Mouse (Mus musculus) forebrain, postnatal 0 days (tissue): ENCODE measurements around the gene Spag6. TPM values are rescaled to one million over a fixed set of nuclear protein-coding genes. Genes with fewer than 3 reads are reported as not detected.

Experiments used
- ATAC-seq: fragments of 200-750 bp; cut with Nextera tagmentation; 2 replicates; pipeline ENCODE4 v1.8.0; 2017; ENCODE audit warnings: mild to moderate bottlenecking, moderate library complexity
- DNase-seq: peaks from one replicate; pipeline ENCODE4 v3.0.0-alpha.2; 2015
- H3K27ac ChIP-seq: fragments of 300-500 bp; sonication (generic); 2 replicates; pipeline ENCODE4 v1.5.1; 2014; ENCODE audit warnings: low read depth, mild to moderate bottlenecking, antibody characterized with exemption, low read length, moderate library complexity, mixed read lengths
- H3K27me3 ChIP-seq: fragments of 300-500 bp; sonication (generic); 2 replicates; pipeline ENCODE4 v1.6.1; 2014; ENCODE audit warnings: mild to moderate bottlenecking, low read length, mixed read lengths; ENCODE audit not compliant: insufficient read depth
- H3K36me3 ChIP-seq: fragments of 300-500 bp; sonication (generic); 2 replicates; pipeline ENCODE4 v1.6.1; 2014; ENCODE audit warnings: mild to moderate bottlenecking, moderate library complexity; ENCODE audit not compliant: insufficient read depth
- H3K4me1 ChIP-seq: fragments of 300-500 bp; sonication (generic); 2 replicates; pipeline ENCODE4 v1.6.1; 2014; ENCODE audit warnings: antibody characterized with exemption; ENCODE audit not compliant: insufficient read depth
- H3K4me2 ChIP-seq: fragments of 300-500 bp; sonication (generic); 2 replicates; pipeline ENCODE4 v1.6.1; 2014; ENCODE audit warnings: low read depth, mild to moderate bottlenecking, moderate library complexity
- H3K4me3 ChIP-seq: fragments of 300-500 bp; sonication (generic); 2 replicates; pipeline ENCODE4 v1.5.1; 2014; ENCODE audit warnings: low read depth, low read length, mixed read lengths
- H3K9ac ChIP-seq: fragments of 300-500 bp; sonication (generic); 2 replicates; pipeline ENCODE4 v1.6.1; 2014; ENCODE audit warnings: mild to moderate bottlenecking
- H3K9me3 ChIP-seq: fragments of 300-500 bp; sonication (generic); 2 replicates; pipeline ENCODE4 v1.6.1; 2016; ENCODE audit warnings: low read length
- CTCF ChIP-seq: sonication (generic); IDR thresholded peaks from 2 replicates; pipeline ENCODE4 v1.5.1; 2016; ENCODE audit warnings: antibody characterized with exemption, control low read depth, low read depth
- WGBS: fragments of 180-500 bp; shearing (Covaris S2); extraction: QIAGEN DNeasy Blood & Tissue Kit; methylation state at CpG from one replicate; pipeline ENCODE4 v1.1.7; 2014; 5-methylcytosine and 5-hydroxymethylcytosine counted together
- polyA plus RNA-seq: library from polyadenylated mRNA; unstranded; fragments of >200 nt; fragmentation: Nextera tagmentation; extraction: Ambion mirVana; gene quantifications from 2 replicates; pipeline ENCODE4 v1.2.1, GENCODE M21; 2015
- total RNA-seq: library from RNA; depleted of rRNA; stranded (reverse); fragments of >200 nt; gene quantifications from 2 replicates; pipeline ENCODE4 v1.2.3, GENCODE M21; 2014

Spag6 gene
- total and polyA plus RNA-seq, 2 experiments from 2014 or later, result 0.06 TPM; not detected in 1

DNA sequence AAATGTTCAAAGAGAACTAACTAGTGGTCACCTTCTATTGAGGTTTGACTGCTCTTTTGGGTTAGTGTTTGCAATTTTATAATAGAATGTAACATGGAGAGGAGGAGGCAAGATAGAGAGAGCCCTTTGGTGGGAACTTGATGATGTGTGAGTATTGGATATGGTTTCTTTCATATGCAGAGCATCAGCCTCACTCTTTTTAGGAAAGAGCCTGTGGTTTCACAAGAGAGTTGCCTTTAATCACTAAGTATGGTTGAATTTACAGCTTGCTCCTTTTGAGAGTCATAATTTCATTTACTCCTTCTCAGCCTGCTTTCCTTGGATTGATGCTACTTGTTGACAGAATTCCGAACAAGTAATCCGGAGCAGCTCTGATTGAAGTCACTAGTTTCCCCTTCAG is 14.1 kb upstream of the Spag6 start:
- Histone ChIP-seq H3K4me2 (no peak overlapping the region), H3K4me1 (peaks cover 18% of the 10 kb centered on the region), H3K27me3 (peaks cover 11% of the 10 kb centered on the region), H3K9me3 (no peaks in the 10 kb centered on the region), H3K36me3 (peaks cover 8% of the 10 kb centered on the region), H3K4me3 (no peak overlapping the region), H3K27ac (no peak overlapping the region), H3K9ac (no peak overlapping the region)
- 77% methylated on average over 2 of the region's 2 CpGs for WGBS
- no peak for DNase-seq
- no peak for TF ChIP-seq CTCF
- no peak for ATAC-seq

DNA sequence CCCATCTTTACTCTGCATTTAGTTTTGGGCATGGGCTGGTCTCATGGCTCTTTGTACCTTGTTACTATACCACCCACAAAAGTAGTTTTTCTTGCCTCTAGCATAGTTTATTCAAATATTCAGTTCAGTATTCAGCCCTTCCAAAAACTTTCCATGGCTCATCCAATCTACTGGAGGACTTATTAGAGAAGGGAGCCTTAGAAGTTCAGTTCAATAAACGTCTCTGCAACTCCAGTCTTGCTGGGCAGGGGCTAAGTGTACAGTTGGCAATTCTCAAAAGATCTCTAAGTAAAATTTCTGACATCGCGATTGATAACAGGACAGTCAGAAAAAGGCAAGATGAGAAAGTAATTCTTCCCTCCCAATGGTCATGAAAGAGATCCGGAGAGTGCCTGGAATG is 13.3 kb upstream of the Spag6 start:
- Histone ChIP-seq H3K4me3 (peak overlapping the region; percentile 25), H3K4me2 (peak overlapping the region; percentile 49), H3K27ac (no peak overlapping the region), H3K9ac (no peak overlapping the region), H3K4me1 (peaks cover 17% of the 10 kb centered on the region), H3K27me3 (peaks cover 11% of the 10 kb centered on the region), H3K36me3 (peaks cover 8% of the 10 kb centered on the region), H3K9me3 (no peaks in the 10 kb centered on the region)
- 7% methylated on average over 4 of the region's 4 CpGs for WGBS
- no peak for DNase-seq
- no peak for ATAC-seq
- no peak for TF ChIP-seq CTCF

DNA sequence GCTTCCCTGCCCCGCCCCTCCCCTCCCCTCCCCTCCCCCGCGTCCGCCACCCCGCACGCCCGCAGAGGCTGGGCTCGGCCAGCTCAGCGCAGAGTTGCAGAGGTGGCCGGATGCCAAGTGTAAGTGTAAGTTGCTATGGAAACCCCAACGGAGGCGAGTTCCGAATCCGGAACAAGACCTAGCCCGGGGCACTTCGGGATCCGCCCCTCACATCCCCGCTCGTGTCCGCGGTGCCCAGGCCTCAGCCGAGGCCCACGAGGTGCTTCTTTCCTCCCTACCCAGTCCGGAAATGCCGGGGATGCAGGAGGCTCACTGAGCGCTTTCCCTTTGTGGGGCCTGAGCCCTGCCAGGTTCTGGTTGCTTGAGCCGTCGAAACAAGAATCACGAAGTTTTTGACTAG is 12.9 kb upstream of the Spag6 start:
- H3K36me3 ChIP-seq, result peaks cover 8% of the 10 kb centered on the region
- peak overlapping the region; percentile 25 for H3K4me3 ChIP-seq
- H3K4me2 ChIP-seq, result peak overlapping the region; percentile 49
- 9% methylated on average over 27 of the region's 29 CpGs for WGBS
- peaks cover 13% of the 10 kb centered on the region for H3K4me1 ChIP-seq
- H3K9ac ChIP-seq, result no peak overlapping the region
- H3K27me3 ChIP-seq, result peaks cover 11% of the 10 kb centered on the region
- DNase-seq (peak; percentile 41), ATAC-seq (no peak)
- H3K27ac ChIP-seq, result no peak overlapping the region
- no peaks in the 10 kb centered on the region for H3K9me3 ChIP-seq
- TF ChIP-seq CTCF, result no peak

DNA sequence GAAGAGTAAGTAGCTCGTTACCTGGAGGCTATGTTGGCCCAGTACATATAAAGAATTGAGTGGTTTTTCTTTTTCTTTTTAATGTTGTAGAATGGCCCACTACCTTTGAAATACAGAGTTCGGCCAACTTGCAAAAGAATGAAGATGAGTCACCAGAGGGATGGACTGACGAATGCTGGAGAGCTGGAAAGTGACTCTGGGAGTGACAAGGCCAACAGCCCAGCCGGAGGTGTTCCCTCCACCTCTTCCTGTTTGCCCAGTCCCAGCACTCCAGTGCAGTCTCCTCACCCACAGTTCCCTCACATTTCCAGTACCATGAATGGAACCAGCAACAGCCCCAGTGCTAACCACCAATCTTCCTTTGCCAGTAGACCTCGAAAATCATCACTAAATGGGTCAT is 9.8 kb upstream of the Spag6 start:
- Histone ChIP-seq H3K4me3 (no peak overlapping the region), H3K27ac (no peak overlapping the region), H3K9ac (no peak overlapping the region), H3K4me1 (peaks cover 7% of the 10 kb centered on the region), H3K27me3 (peaks cover 40% of the 10 kb centered on the region), H3K36me3 (peaks cover 8% of the 10 kb centered on the region), H3K4me2 (no peak overlapping the region), H3K9me3 (no peaks in the 10 kb centered on the region)
- no peak for TF ChIP-seq CTCF
- no peak for ATAC-seq
- DNase-seq, result no peak
- 76% methylated on average over 5 of the region's 5 CpGs for WGBS

DNA sequence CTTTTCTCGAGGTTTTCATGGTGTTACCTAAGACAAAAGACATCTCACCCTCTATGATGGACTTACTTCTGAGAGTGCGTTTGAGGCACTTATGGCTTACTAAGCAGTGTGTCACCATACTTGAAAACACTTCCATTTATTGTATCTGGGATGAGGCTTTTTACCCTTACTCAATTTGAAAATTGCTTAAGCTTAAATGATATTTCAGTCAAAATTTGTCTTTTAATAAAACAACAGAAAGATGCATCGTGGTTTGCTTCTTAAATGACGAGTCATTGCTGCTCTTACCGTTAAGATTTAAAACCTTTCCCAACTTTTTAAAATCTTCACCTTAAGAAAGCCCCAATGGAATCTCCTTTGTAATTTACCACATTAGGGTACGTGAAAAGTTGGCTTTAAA is 7.4 kb upstream of the Spag6 start:
- H3K27ac ChIP-seq, result no peak overlapping the region
- no peak for DNase-seq
- H3K9me3 ChIP-seq, result no peaks in the 10 kb centered on the region
- 68% methylated on average over 6 of the region's 6 CpGs for WGBS
- H3K27me3 ChIP-seq, result peaks cover 42% of the 10 kb centered on the region
- peaks cover 8% of the 10 kb centered on the region for H3K36me3 ChIP-seq
- ATAC-seq, result no peak
- no peak overlapping the region for H3K9ac ChIP-seq
- no peak overlapping the region for H3K4me3 ChIP-seq
- no peak for TF ChIP-seq CTCF
- H3K4me1 ChIP-seq, result 0 out of 2 replicates have a peak, but pooled peaks cover 5% of the 10 kb centered on the region
- no peak overlapping the region for H3K4me2 ChIP-seq

DNA sequence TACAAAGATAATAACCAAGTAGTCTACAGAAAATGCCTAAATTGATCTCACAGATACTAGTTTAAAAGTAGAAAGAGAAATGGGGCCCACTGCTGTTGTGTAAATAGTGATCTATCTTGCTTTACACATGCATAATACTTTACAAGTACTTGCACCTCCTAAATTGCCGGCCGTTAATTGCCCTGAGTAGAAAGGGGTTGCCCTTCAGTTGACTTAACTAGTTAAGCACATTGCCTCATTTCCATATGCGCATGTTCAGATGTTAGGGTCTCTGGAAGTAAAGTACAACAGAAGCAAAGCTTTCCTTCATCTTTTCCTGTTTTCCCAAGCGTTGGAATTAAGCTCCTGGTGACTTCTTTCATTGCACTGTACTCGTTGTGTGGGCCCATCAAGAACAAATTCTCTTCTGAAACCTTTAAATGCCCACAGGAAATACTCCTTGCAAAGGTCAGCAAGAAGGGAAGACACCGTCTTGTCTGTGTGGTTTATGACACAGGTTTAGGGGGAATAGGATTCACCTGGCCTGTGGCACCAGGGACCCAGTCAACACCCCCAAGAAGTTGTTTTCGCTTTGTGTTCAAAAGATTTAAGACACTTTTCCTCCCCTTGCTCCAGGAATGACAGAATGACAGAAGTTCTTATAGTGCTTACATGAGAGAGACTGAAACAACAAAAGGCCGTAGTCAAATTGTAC is 6.9 kb upstream of the Spag6 start:
- 52% methylated on average over 8 of the region's 8 CpGs for WGBS
- peaks cover 44% of the 10 kb centered on the region for H3K27me3 ChIP-seq

DNA sequence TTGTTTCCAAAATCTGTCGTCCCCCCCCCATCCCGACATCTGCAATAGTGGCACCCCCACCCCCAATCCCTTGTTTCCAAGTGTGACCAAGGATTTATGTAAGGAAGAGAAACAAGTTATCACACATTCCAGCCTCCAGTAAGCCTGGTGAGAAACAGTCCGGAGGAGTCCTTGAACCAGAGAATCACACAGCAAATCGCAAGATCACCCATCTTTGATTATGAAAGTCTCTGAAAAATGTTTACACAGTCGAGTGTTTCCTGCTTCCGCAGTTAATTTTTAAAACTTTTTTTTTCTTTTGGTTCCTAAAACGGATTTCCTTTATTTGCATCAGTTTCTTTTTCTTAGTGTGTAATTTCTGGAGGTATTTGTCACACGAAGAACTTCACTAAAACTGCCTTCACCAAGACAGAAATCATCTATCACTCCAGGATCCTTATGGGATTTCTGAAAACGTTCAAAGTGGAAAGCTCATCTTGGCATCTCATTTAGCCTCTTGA is 6.1 kb upstream of the Spag6 start:
- Histone ChIP-seq H3K4me1 (0 out of 2 replicates have a peak, but pooled peaks cover 5% of the 10 kb centered on the region), H3K27me3 (peaks cover 52% of the 10 kb centered on the region), H3K36me3 (peaks cover 8% of the 10 kb centered on the region), H3K27ac (no peak overlapping the region), H3K9me3 (no peaks in the 10 kb centered on the region), H3K9ac (no peak overlapping the region), H3K4me2 (no peak overlapping the region), H3K4me3 (no peak overlapping the region)
- no peak for DNase-seq
- no peak for TF ChIP-seq CTCF
- ATAC-seq, result no peak
- WGBS, result 15% methylated on average over 9 of the region's 9 CpGs

More for the DNA sequence above, 6.9 kb upstream of the Spag6 start:
- Histone ChIP-seq H3K9ac (no peak overlapping the region), H3K36me3 (peaks cover 8% of the 10 kb centered on the region), H3K27ac (no peak overlapping the region), H3K9me3 (no peaks in the 10 kb centered on the region), H3K4me3 (no peak overlapping the region), H3K4me1 (0 out of 2 replicates have a peak, but pooled peaks cover 5% of the 10 kb centered on the region), H3K4me2 (no peak overlapping the region)
- no peak for TF ChIP-seq CTCF
- ATAC-seq (no peak), DNase-seq (no peak)
